Mouse (Mus musculus) kidney, postnatal 36 days (tissue): ENCODE results near the gene Mchr1.
A peak's percentile ranks its signal among the peaks of the same experiment; 100 is the strongest.

ENCODE experiments used
- DNase-seq, 2 experiments: peaks; one replicate each; pipeline ENCODE4 v3.0.0; 2021 to 2022; ENCODE audit warnings: mixed read lengths in 2 of 2

Mchr1 gene

GRCm38 (mm10) chr15:81277928-81278327 is 42.6 kb downstream of the Mchr1 start:
- DNase-seq = peak; percentile 27 to 46

DNA sequence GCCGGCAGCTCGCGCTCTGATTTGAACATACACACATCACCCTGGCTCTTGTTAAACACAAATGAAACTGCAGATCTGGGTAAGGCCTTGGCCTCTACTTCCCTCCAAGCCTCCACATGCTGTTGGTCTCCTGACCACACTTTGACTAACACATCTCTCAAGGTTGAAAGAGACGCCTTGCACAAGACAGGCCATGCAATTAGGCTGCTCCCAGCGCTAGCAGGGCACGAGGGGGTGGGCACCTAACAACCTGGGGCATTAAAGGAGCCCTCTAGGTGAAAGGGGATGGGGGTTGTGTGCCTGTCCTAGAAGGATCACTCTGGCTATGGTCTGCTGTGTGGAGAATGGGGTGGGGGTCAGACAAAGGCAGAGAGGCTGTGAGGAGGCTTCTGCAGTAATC is 43.4 kb downstream of the Mchr1 start:
- no peak for DNase-seq

- peak; percentile 14 to 20 for DNase-seq
These were observed 48.9 kb downstream of the Mchr1 start for GRCm38 (mm10) chr15:81284121-81284734.
